10 mouse cellular contexts compared by ENCODE assay signal in the genomic region with DNA sequence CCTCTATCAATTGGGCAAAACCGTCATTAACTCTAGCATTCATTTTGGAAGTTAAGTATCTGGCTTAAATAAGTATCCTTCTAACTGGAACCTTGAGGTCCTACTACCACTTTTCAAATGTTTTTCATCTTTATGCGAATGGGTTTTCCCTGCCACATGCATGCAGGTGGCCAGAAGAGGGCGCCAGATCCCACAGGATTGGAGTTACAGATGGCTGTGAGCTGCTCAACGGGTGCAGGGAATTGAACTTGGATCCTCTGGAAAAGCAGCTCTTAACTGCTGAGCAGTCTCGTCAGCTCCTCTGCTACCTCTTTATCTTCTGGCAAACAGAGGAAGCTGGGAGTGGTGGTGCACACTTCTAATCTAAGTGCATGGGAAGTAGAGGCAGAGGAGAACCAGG. TPM values are rescaled to one million over a fixed set of nuclear protein-coding genes. Genes with fewer than 3 reads are reported as not detected.
DNase-seq lines count a peak whose midpoint lies in the region; ATAC-seq and TF ChIP-seq lines count a peak whose summit lies in the region.
"Had no signal": no experiment of that assay in that cellular context is flagged by ENCODE, and none has a peak within 500 bp of the region (broad histone marks: within the 10 kb centered on the region; RNA-seq: fewer than 3 reads in every experiment).

No protein-coding gene starts in this region.

- no peaks in the 10 kb centered on the region for H3K9me3 ChIP-seq in heart, postnatal 0 days (replicated peaks; ENCODE audit: control insufficient read depth, low read length)
- H3K9me3 ChIP-seq in forebrain, embryonic 12.5 days, result no peaks in the 10 kb centered on the region
- no peaks in the 10 kb centered on the region for H3K9me3 ChIP-seq in intestine, embryonic 15.5 days

- no peak for DNase-seq in heart, postnatal 0 days (ENCODE audit: low spot score)
- DNase-seq in heart, postnatal 14 days, result no peak
- peak; percentile 64 for DNase-seq in A20 (ENCODE audit: low read depth, low spot score)
- DNase-seq in T-cell, adult 2 months (ENCODE audit: low spot score), result peak; percentile 40
- peak; percentile 62 for DNase-seq in lung, postnatal 36 days
- no peak for DNase-seq in frontal cortex, adult 2 months (ENCODE audit: extremely low spot score in 1 of 2, low spot score in 1 of 2)

- TF ChIP-seq EP300 in heart, postnatal 0 days (IDR thresholded peaks at IDR 0.05; ENCODE audit: low read depth), result no peak

- TF ChIP-seq CTCF in heart, postnatal 0 days (IDR thresholded peaks at IDR 0.05; ENCODE audit: low read depth), result peak; percentile 46

- no peak overlapping the region for H3K4me3 ChIP-seq in heart, postnatal 0 days (ENCODE audit: low read depth, low read length)
- no peak overlapping the region for H3K4me3 ChIP-seq in forebrain, embryonic 12.5 days (replicated peaks)
- H3K4me3 ChIP-seq in intestine, embryonic 15.5 days (replicated peaks), result no peak overlapping the region

- intact Hi-C loops in heart, postnatal 14 days (cut with DNase I), result no loop called here

- H3K27ac ChIP-seq in heart, postnatal 0 days (ENCODE audit: low read depth), result no peak overlapping the region
- no peak overlapping the region for H3K27ac ChIP-seq in forebrain, embryonic 12.5 days
- H3K27ac ChIP-seq in intestine, embryonic 15.5 days, result no peak overlapping the region

- no peak for ATAC-seq in heart, postnatal 0 days (ENCODE audit: insufficient read depth, low read depth)
- ATAC-seq in forebrain, embryonic 12.5 days (ENCODE audit: low FRiP score), result no peak
- no peak for ATAC-seq in intestine, embryonic 15.5 days

- H3K27me3 ChIP-seq in heart, postnatal 0 days (ENCODE audit: control insufficient read depth, insufficient read depth, low read length), result no peaks in the 10 kb centered on the region
- no peaks in the 10 kb centered on the region for H3K27me3 ChIP-seq in forebrain, embryonic 12.5 days
- no peaks in the 10 kb centered on the region for H3K27me3 ChIP-seq in intestine, embryonic 15.5 days (replicated peaks)

- no peak overlapping the region for H3K4me2 ChIP-seq in heart, postnatal 0 days (ENCODE audit: low read depth, low read length)
- H3K4me2 ChIP-seq in forebrain, embryonic 12.5 days, result no peak overlapping the region
- no peak overlapping the region for H3K4me2 ChIP-seq in intestine, embryonic 15.5 days (replicated peaks)
- H3K4me2 ChIP-seq: midbrain, embryonic 11.5 days had no signal

- H3K9ac ChIP-seq in heart, postnatal 0 days (replicated peaks; ENCODE audit: low read depth, low read length), result no peak overlapping the region
- H3K9ac ChIP-seq in forebrain, embryonic 12.5 days, result no peak overlapping the region
- H3K9ac ChIP-seq in intestine, embryonic 15.5 days, result no peak overlapping the region

- H3K36me3 ChIP-seq in heart, postnatal 0 days (replicated peaks; ENCODE audit: control insufficient read depth, insufficient read depth, low read length), result no peaks in the 10 kb centered on the region
- no peaks in the 10 kb centered on the region for H3K36me3 ChIP-seq in forebrain, embryonic 12.5 days (replicated peaks)
- no peaks in the 10 kb centered on the region for H3K36me3 ChIP-seq in intestine, embryonic 15.5 days

- 56% methylated on average over 5 of the region's 5 CpGs for WGBS in heart, postnatal 0 days
- 48% methylated on average over 5 of the region's 5 CpGs for WGBS in forebrain, embryonic 12.5 days
- whole genome bisulfite sequencing in intestine, embryonic 15.5 days, result 55% methylated on average over 5 of the region's 5 CpGs

- no peaks in the 10 kb centered on the region for H3K4me1 ChIP-seq in heart, postnatal 0 days (ENCODE audit: control insufficient read depth, insufficient read depth)
- no peaks in the 10 kb centered on the region for H3K4me1 ChIP-seq in forebrain, embryonic 12.5 days
- no peaks in the 10 kb centered on the region for H3K4me1 ChIP-seq in intestine, embryonic 15.5 days (replicated peaks)

RNA-seq across cellular contexts. Expression of gene Rnf26, which starts 5.7 kb away (rescaled TPM):
- 13.0 and 16.6 TPM in 2 replicates for total RNA-seq in heart, postnatal 0 days (2014; rRNA removed; ENCODE audit: low replicate concordance)
- 13.7 and 14.1 TPM in 2 replicates for polyA plus RNA-seq in heart, postnatal 0 days (2015; fragmentation: Nextera tagmentation; extraction: Ambion mirVana)
- 10 to 100 TPM; 10.1 to 11.3 TPM for total RNA-seq in heart, postnatal 14 days (2021)
- 26.9 and 29.0 TPM in 2 replicates for polyA plus RNA-seq in frontal cortex, adult 2 months (2012; rRNA removed)
- polyA plus RNA-seq in forebrain, embryonic 12.5 days (2016; fragmentation: Nextera tagmentation; extraction: Ambion mirVana), result 69.6 and 69.9 TPM in 2 replicates
- 56.9 and 57.9 TPM in 2 replicates for polyA plus RNA-seq in intestine, embryonic 15.5 days (2015; fragmentation: Nextera tagmentation; extraction: Ambion mirVana)

RNA-seq across cellular contexts. Expression of gene Gm49380, which starts 5.7 kb away (rescaled TPM):
- not detected in 2 replicates for total RNA-seq in heart, postnatal 0 days (2014; rRNA removed; ENCODE audit: low replicate concordance)
- 0.10 TPM in 1 of 2 replicates, not detected in the other for polyA plus RNA-seq in heart, postnatal 0 days (2015; fragmentation: Nextera tagmentation; extraction: Ambion mirVana)
- total RNA-seq in heart, postnatal 14 days (2021), result under 1 TPM in 1 of 2 experiments, not detected in 1; 0.12 TPM
- polyA plus RNA-seq in frontal cortex, adult 2 months (2012; rRNA removed), result 0.16 and 0.21 TPM in 2 replicates
- 0.14 and 0.36 TPM in 2 replicates for polyA plus RNA-seq in forebrain, embryonic 12.5 days (2016; fragmentation: Nextera tagmentation; extraction: Ambion mirVana)
- 0.10 TPM in 1 of 2 replicates, not detected in the other for polyA plus RNA-seq in intestine, embryonic 15.5 days (2015; fragmentation: Nextera tagmentation; extraction: Ambion mirVana)
- total RNA-seq: hematopoietic stem cell, adult 5-6 weeks had no signal

RNA-seq across cellular contexts. Expression of gene C1qtnf5, which starts 12.0 kb away (rescaled TPM):
- 9.0 TPM in 2 replicates for total RNA-seq in heart, postnatal 0 days (2014; rRNA removed; ENCODE audit: low replicate concordance)
- 4.1 and 4.5 TPM in 2 replicates for polyA plus RNA-seq in heart, postnatal 0 days (2015; fragmentation: Nextera tagmentation; extraction: Ambion mirVana)
- total RNA-seq in heart, postnatal 14 days (2021), result 10 to 100 TPM; 15.2 to 19.5 TPM
- 31.7 and 39.5 TPM in 2 replicates for polyA plus RNA-seq in frontal cortex, adult 2 months (2012; rRNA removed)
- 0.58 and 0.73 TPM in 2 replicates for polyA plus RNA-seq in forebrain, embryonic 12.5 days (2016; fragmentation: Nextera tagmentation; extraction: Ambion mirVana)
- 3.1 and 3.5 TPM in 2 replicates for polyA plus RNA-seq in intestine, embryonic 15.5 days (2015; fragmentation: Nextera tagmentation; extraction: Ambion mirVana)
- total RNA-seq: hematopoietic stem cell, adult 5-6 weeks had no signal

RNA-seq across cellular contexts. Expression of gene Mcam, which starts 15.3 kb away (rescaled TPM):
- total RNA-seq in heart, postnatal 0 days (2014; rRNA removed; ENCODE audit: low replicate concordance), result 190 and 209 TPM in 2 replicates
- polyA plus RNA-seq in heart, postnatal 0 days (2015; fragmentation: Nextera tagmentation; extraction: Ambion mirVana), result 47.1 and 54.2 TPM in 2 replicates
- 10 to 100 TPM; 81.2 to 82.3 TPM for total RNA-seq in heart, postnatal 14 days (2021)
- polyA plus RNA-seq in frontal cortex, adult 2 months (2012; rRNA removed), result 16.8 and 17.4 TPM in 2 replicates
- 13.4 and 14.2 TPM in 2 replicates for polyA plus RNA-seq in forebrain, embryonic 12.5 days (2016; fragmentation: Nextera tagmentation; extraction: Ambion mirVana)
- polyA plus RNA-seq in intestine, embryonic 15.5 days (2015; fragmentation: Nextera tagmentation; extraction: Ambion mirVana), result 40.0 and 43.5 TPM in 2 replicates

RNA-seq across cellular contexts. Expression of gene Mfrp, which starts 17.5 kb away (rescaled TPM):
- total RNA-seq in heart, postnatal 0 days (2014; rRNA removed; ENCODE audit: low replicate concordance), result not detected in 2 replicates
- polyA plus RNA-seq in heart, postnatal 0 days (2015; fragmentation: Nextera tagmentation; extraction: Ambion mirVana), result not detected in 2 replicates
- not detected for total RNA-seq in heart, postnatal 14 days (2021)
- 0.14 and 0.21 TPM in 2 replicates for polyA plus RNA-seq in frontal cortex, adult 2 months (2012; rRNA removed)
- 0.27 and 0.33 TPM in 2 replicates for polyA plus RNA-seq in forebrain, embryonic 12.5 days (2016; fragmentation: Nextera tagmentation; extraction: Ambion mirVana)
- 0.06 and 0.10 TPM in 2 replicates for polyA plus RNA-seq in intestine, embryonic 15.5 days (2015; fragmentation: Nextera tagmentation; extraction: Ambion mirVana)
- total RNA-seq: hematopoietic stem cell, adult 5-6 weeks had no signal
- polyA plus RNA-seq: midbrain, embryonic 11.5 days had no signal

Comparison
In these comparisons a context has a peak if more than half of its experiments do, and no peak if none do; other contexts are left out.
1. DNase-seq: peak in A20 (single experiment), T-cell, adult 2 months (single experiment) and lung, postnatal 36 days (single experiment); none in heart, postnatal 0 days (single experiment), heart, postnatal 14 days (0 of 2) and frontal cortex, adult 2 months (0 of 2).